Mouse (Mus musculus) CH12.LX (cell line): ENCODE measurements around the gene Sectm1a. TPM values are rescaled to one million over a fixed set of nuclear protein-coding genes. Genes with fewer than 3 reads are reported as not detected.

Experiments
- DNase-seq: peaks from one replicate; pipeline ENCODE4 v3.0.0-alpha.2; 2013; ENCODE audit errors: extremely low read depth
- H3K27ac ChIP-seq: 2 replicates; pipeline ENCODE4 v1.5.1; 2012; ENCODE audit warnings: low read depth, mild to moderate bottlenecking, control low read depth, moderate library complexity; ENCODE audit not compliant: insufficient read depth
- H3K27me3 ChIP-seq: replicated peaks from 2 replicates; pipeline ENCODE3; 2012; ENCODE audit warnings: inconsistent platforms
- H3K36me3 ChIP-seq, 2 experiments: replicated peaks in 1 of 2; 2 replicates each; pipeline versions ENCODE3 to v1.6.1; 2012; ENCODE audit warnings: inconsistent platforms in 1 of 2, low read length in 1 of 2, mild to moderate bottlenecking in 1 of 2, mixed read lengths in 1 of 2, moderate library complexity in 1 of 2; ENCODE audit not compliant: control insufficient read depth in 1 of 2, insufficient read depth in 1 of 2
- H3K4me1 ChIP-seq, 2 experiments: 2 replicates each; pipeline ENCODE4 v1.6.1; 2012; ENCODE audit warnings: inconsistent platforms in 1 of 2, moderate library complexity in 1 of 2; ENCODE audit not compliant: insufficient read depth in 2 of 2, control insufficient read depth in 1 of 2
- H3K4me2 ChIP-seq: 2 replicates; pipeline ENCODE4 v1.6.1; 2012; ENCODE audit warnings: low read depth, mild to moderate bottlenecking, control low read depth; ENCODE audit not compliant: poor library complexity, insufficient read depth, severe bottlenecking
- H3K4me3 ChIP-seq, 3 experiments: fragments of 150-350 bp in 1 of 3; sonication (generic) in 1 of 3; replicated peaks in 1 of 3; 2 replicates each; pipeline versions ENCODE3 to v1.5.1; 2011 to 2012; ENCODE audit warnings: low read depth in 2 of 3, low read length in 2 of 3, mild to moderate bottlenecking in 2 of 3, moderate library complexity in 2 of 3, control low read depth in 1 of 3, improper control_type of control experiment in 1 of 3, inconsistent platforms in 1 of 3, mixed read lengths in 1 of 3; ENCODE audit not compliant: poor library complexity in 1 of 3
- H3K79me2 ChIP-seq: replicated peaks from 2 replicates; pipeline ENCODE4 v1.6.1; 2012; ENCODE audit warnings: mild to moderate bottlenecking, moderate library complexity; ENCODE audit not compliant: control insufficient read depth, poor library complexity, insufficient read depth, severe bottlenecking; ENCODE audit errors: extremely low read depth
- H3K9ac ChIP-seq: 2 replicates; pipeline ENCODE4 v1.6.1; 2012; ENCODE audit warnings: low read depth, mild to moderate bottlenecking, control low read depth, moderate library complexity; ENCODE audit not compliant: insufficient read depth
- H3K9me3 ChIP-seq: replicated peaks from 2 replicates; pipeline ENCODE3; 2012; ENCODE audit warnings: low read length, inconsistent platforms, mixed read lengths
- BHLHE40 ChIP-seq: IDR thresholded peaks from 2 replicates; pipeline ENCODE4 v1.6.1; 2011; ENCODE audit warnings: mild to moderate bottlenecking, low read depth, low read length, improper control_type of control experiment
- CHD1 ChIP-seq: IDR thresholded peaks from 2 replicates; pipeline ENCODE4 v1.6.1; 2012; ENCODE audit warnings: low read depth, low read length, improper control_type of control experiment, inconsistent platforms
- CHD2 ChIP-seq: IDR thresholded peaks from 2 replicates; pipeline ENCODE4 v1.6.1; 2011; ENCODE audit warnings: low read length, improper control_type of control experiment
- CTCF ChIP-seq, 2 experiments: IDR thresholded peaks in 1 of 2; conservative IDR thresholded peaks in 1 of 2; 2 replicates each; pipeline ENCODE4 v1.5.1; 2011 to 2012; ENCODE audit warnings: low read depth in 2 of 2, low read length in 2 of 2, improper control_type of control experiment in 1 of 2, inconsistent platforms in 1 of 2, mild to moderate bottlenecking in 1 of 2, moderate library complexity in 1 of 2
- E2F4 ChIP-seq: IDR thresholded peaks from 2 replicates; pipeline ENCODE4 v1.6.1; 2011; ENCODE audit warnings: low read depth, low read length, improper control_type of control experiment; ENCODE audit not compliant: insufficient replicate concordance
- ELF1 ChIP-seq: IDR thresholded peaks from 2 replicates; pipeline ENCODE4 v1.6.1; 2014; ENCODE audit warnings: low read depth, mild to moderate bottlenecking, inconsistent platforms, low read length, improper control_type of control experiment
- EP300 ChIP-seq: IDR thresholded peaks from 2 replicates; pipeline ENCODE4 v1.6.1; 2011; ENCODE audit warnings: low read length, improper control_type of control experiment
- ETS1 ChIP-seq: conservative IDR thresholded peaks from 2 replicates; pipeline ENCODE4 v1.6.1; 2012; ENCODE audit warnings: low read depth, mild to moderate bottlenecking, inconsistent platforms, low read length, improper control_type of control experiment, moderate library complexity
- IRF4 ChIP-seq: IDR thresholded peaks from 2 replicates; pipeline ENCODE4 v1.6.1; 2014; ENCODE audit warnings: low read depth, mild to moderate bottlenecking, inconsistent platforms, low read length, improper control_type of control experiment
- JUND ChIP-seq: conservative IDR thresholded peaks from 2 replicates; pipeline ENCODE4 v1.6.1; 2011; ENCODE audit warnings: low read depth, low read length, improper control_type of control experiment
- KAT2A ChIP-seq: IDR thresholded peaks from 2 replicates; pipeline ENCODE4 v1.6.1; 2012; ENCODE audit warnings: low read length, improper control_type of control experiment, inconsistent platforms; ENCODE audit not compliant: insufficient replicate concordance
- MAX ChIP-seq: IDR thresholded peaks from 2 replicates; pipeline ENCODE4 v1.6.1; 2011; ENCODE audit warnings: low read length, improper control_type of control experiment
- MEF2A ChIP-seq: IDR thresholded peaks from 2 replicates; pipeline ENCODE4 v1.6.1; 2014; ENCODE audit warnings: low read depth, mild to moderate bottlenecking, inconsistent platforms, low read length, improper control_type of control experiment, borderline replicate concordance
- MXI1 ChIP-seq: IDR thresholded peaks from 2 replicates; pipeline ENCODE4 v1.6.1; 2011; ENCODE audit warnings: mild to moderate bottlenecking, low read depth, low read length, improper control_type of control experiment
- NELFE ChIP-seq: IDR thresholded peaks from 2 replicates; pipeline ENCODE4 v1.6.1; 2011; ENCODE audit warnings: low read depth, low read length, improper control_type of control experiment
- NRF1 ChIP-seq: IDR thresholded peaks from 2 replicates; pipeline ENCODE4 v1.6.1; 2014; ENCODE audit warnings: low read depth, mild to moderate bottlenecking, inconsistent platforms, low read length, improper control_type of control experiment, moderate library complexity
- RAD21 ChIP-seq: IDR thresholded peaks from 2 replicates; pipeline ENCODE4 v1.6.1; 2011; ENCODE audit warnings: low read depth, mild to moderate bottlenecking, low read length, improper control_type of control experiment, moderate library complexity
- RCOR1 ChIP-seq: conservative IDR thresholded peaks from 2 replicates; pipeline ENCODE4 v1.6.1; 2012; ENCODE audit warnings: low read depth, mild to moderate bottlenecking, inconsistent platforms, low read length, improper control_type of control experiment
- TCF12 ChIP-seq: IDR thresholded peaks from 2 replicates; pipeline ENCODE4 v1.6.1; 2014; ENCODE audit warnings: low read depth, mild to moderate bottlenecking, inconsistent platforms, low read length, improper control_type of control experiment
- USF1 ChIP-seq: IDR thresholded peaks from 2 replicates; pipeline ENCODE4 v1.6.1; 2014; ENCODE audit warnings: low read depth, mild to moderate bottlenecking, inconsistent platforms, low read length, improper control_type of control experiment
- USF2 ChIP-seq: conservative IDR thresholded peaks from 2 replicates; pipeline ENCODE4 v1.6.1; 2011; ENCODE audit warnings: low read depth, low read length, improper control_type of control experiment
- ZMIZ1 ChIP-seq: IDR thresholded peaks from 2 replicates; pipeline ENCODE4 v1.6.1; 2012; ENCODE audit warnings: low read depth, mild to moderate bottlenecking, inconsistent platforms, low read length, improper control_type of control experiment
- ZNF384 ChIP-seq: IDR thresholded peaks from 2 replicates; pipeline ENCODE4 v1.6.1; 2012; ENCODE audit warnings: low read depth, low read length, improper control_type of control experiment, inconsistent platforms
- dilution Hi-C: fragments of 300-500 bp; cut with MboI; formaldehyde crosslinking; loops from 2 replicates; pipeline ENCODE4 v1.14.3; 2020; ENCODE audit warnings: low sequenced_read_pairs; ENCODE audit not compliant: extremely low pct_unique_long_range_greater_than_20kb, extremely low pct_ligation_motif_present
- in situ Hi-C: fragments of 300-500 bp; cut with MboI; formaldehyde crosslinking; loops from 3 replicates; pipeline ENCODE4 v1.14.3; 2019; ENCODE audit warnings: low sequenced_read_pairs, low pct_ligation_motif_present, low pct_unique_long_range_greater_than_20kb, mixed read lengths
- polyA plus RNA-seq: library from polyadenylated mRNA; unstranded; fragments of >175 nt; gene quantifications from 2 replicates; pipeline ENCODE4 v1.2.1, GENCODE M21; 2012; ENCODE audit warnings: low read depth; ENCODE audit not compliant: insufficient read length
- total RNA-seq, 2 experiments: library from RNA; depleted of rRNA; stranded (reverse); fragments of 300-350 nt in 1 of 2; fragments of >200 nt in 1 of 2; gene quantifications; 2 replicates each; pipeline ENCODE4 v1.2.3; 2012 to 2014

Sectm1a gene
- total and polyA plus RNA-seq, 3 experiments, result 0.08 TPM; not detected in 2

GRCm38 (mm10) chr11:121033118-121033517 lies 47.9 kb downstream of the Sectm1a start:
- Histone ChIP-seq H3K36me3 (no peaks in the 10 kb centered on the region), H3K27ac (no peak overlapping the region), H3K9me3 (no peaks in the 10 kb centered on the region), H3K4me3 (no peak overlapping the region), H3K4me2 (no peak overlapping the region), H3K27me3 (peaks cover 28% of the 10 kb centered on the region), H3K9ac (no peak overlapping the region), H3K4me1 (peaks cover 4 to 20% of the 10 kb centered on the region in 2 experiments), H3K79me2 (no peaks in the 10 kb centered on the region)
- in situ Hi-C loops, result no loop called here
- TF ChIP-seq ZNF384 (peak; percentile 68), CHD2 (no peak), ETS1 (peak; percentile 51)
- dilution Hi-C loops, result no loop called here
- DNase-seq, result no peak

GRCm38 (mm10) chr11:121027259-121027658 lies 53.8 kb downstream of the Sectm1a start:
- TF ChIP-seq KAT2A (no peak), CTCF (conservative IDR thresholded peaks at IDR 0.05 in 1 of 2, IDR thresholded peaks at IDR 0.05 in 1 of 2; ENCODE audit: low read depth in 2 of 2, low read length in 2 of 2) (no peak), RCOR1 (no peak), EP300 (no peak), RAD21 (no peak), CHD1 (no peak), ZNF384 (no peak), USF1 (no peak), MXI1 (no peak)
- TF ChIP-seq, all 38 proteins: peak for 0
- H3K9ac ChIP-seq, result no peak overlapping the region
- H3K9me3 ChIP-seq, result no peaks in the 10 kb centered on the region
- H3K27me3 ChIP-seq, result peaks cover 27% of the 10 kb centered on the region
- dilution Hi-C loops, result no loop called here
- H3K79me2 ChIP-seq, result no peaks in the 10 kb centered on the region
- H3K36me3 ChIP-seq, result no peaks in the 10 kb centered on the region
- H3K4me1 ChIP-seq, result peaks cover 0 to 11% of the 10 kb centered on the region in 2 experiments; a peak in 2 of 4 replicates
- no peak overlapping the region for H3K27ac ChIP-seq
- no peak overlapping the region for H3K4me2 ChIP-seq
- in situ Hi-C loops, result no loop called here
- DNase-seq, result no peak
- H3K4me3 ChIP-seq, result no peak overlapping the region

DNA sequence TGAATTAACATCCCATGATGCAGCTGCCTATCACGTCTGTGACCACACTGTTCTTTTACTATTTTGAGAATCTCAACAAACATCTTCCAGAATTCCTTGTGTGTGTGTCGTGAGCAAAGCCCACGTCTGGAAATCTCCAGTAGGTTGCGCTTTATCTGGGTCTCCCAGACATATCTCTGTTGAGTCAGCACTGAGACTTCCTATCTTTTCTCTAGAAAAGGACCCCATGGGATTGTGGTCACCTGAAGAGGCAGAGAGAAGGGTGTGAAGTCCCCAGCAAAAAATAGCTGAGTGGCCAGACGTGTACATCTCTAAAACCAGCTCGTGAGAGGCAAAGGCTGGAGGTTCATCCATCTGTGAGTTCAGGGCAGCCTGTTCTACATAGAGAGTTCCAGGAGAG lies 56.9 kb downstream of the Sectm1a start:
- in situ Hi-C loops, result no loop called here
- Histone ChIP-seq H3K4me1 (peaks cover 3 to 27% of the 10 kb centered on the region in 2 experiments; a peak in 2 of 4 replicates), H3K27me3 (peaks cover 5% of the 10 kb centered on the region)

More for the DNA sequence above, 56.9 kb downstream of the Sectm1a start:
- Histone ChIP-seq H3K9ac (no peak overlapping the region), H3K36me3 (no peaks in the 10 kb centered on the region), H3K79me2 (no peaks in the 10 kb centered on the region), H3K27ac (no peak overlapping the region), H3K9me3 (no peaks in the 10 kb centered on the region), H3K4me3 (no peak overlapping the region), H3K4me2 (no peak overlapping the region)
- dilution Hi-C loops, result no loop called here
- DNase-seq, result no peak
- no peak for TF ChIP-seq JUND
- TF ChIP-seq ZNF384, result no peak
- TF ChIP-seq BHLHE40, result peak; percentile 55
- TF ChIP-seq E2F4, result no peak
- no peak for TF ChIP-seq MXI1
- TF ChIP-seq NRF1, result no peak
- TF ChIP-seq ELF1, result no peak
- TF ChIP-seq NELFE, result no peak
- no peak for TF ChIP-seq TCF12
- no peak for TF ChIP-seq CHD1
- no peak for TF ChIP-seq MAX
- no peak for TF ChIP-seq ZMIZ1
- TF ChIP-seq USF1, result no peak
- TF ChIP-seq EP300, result 0 out of 2 replicates have a peak, but pooled peaks have one; percentile 5
- TF ChIP-seq MEF2A, result 0 out of 2 replicates have a peak, but pooled peaks have one; percentile 40
- no peak for TF ChIP-seq RAD21
- no peak for TF ChIP-seq IRF4
- TF ChIP-seq USF2, result no peak
- no peak for TF ChIP-seq CTCF (conservative IDR thresholded peaks at IDR 0.05 in 1 of 2, IDR thresholded peaks at IDR 0.05 in 1 of 2; ENCODE audit: low read depth in 2 of 2, low read length in 2 of 2)
- TF ChIP-seq ETS1, result peak; percentile 59
